Mouse (Mus musculus) testis, adult 2 months (tissue): Measurements from ENCODE around the gene Serpinf2. TPM values are rescaled to one million over a fixed set of nuclear protein-coding genes. Genes with fewer than 3 reads are reported as not detected.

Experiments used
- polyA plus RNA-seq: library from polyadenylated mRNA; depleted of rRNA; stranded (reverse); fragments of >200 nt; gene quantifications from 2 replicates; pipeline ENCODE4 v1.2.3, GENCODE M21; 2012; rRNA removed

The Serpinf2 gene
- polyA plus RNA-seq, 1 experiment: 0.33 TPM

Other genes with a start within 250 kb of the Serpinf2 start
- 12.8 and 16.6 TPM in 2 replicates for gene Dph1, start 248.3 kb downstream of the Serpinf2 start, polyA plus RNA-seq
- 3.1 and 3.3 TPM in 2 replicates for gene Rtn4rl1, start 245.8 kb downstream of the Serpinf2 start, polyA plus RNA-seq
- gene Rpa1, start 91.3 kb downstream of the Serpinf2 start, polyA plus RNA-seq: 73.7 and 76.4 TPM in 2 replicates
- 1.8 and 2.1 TPM in 2 replicates for gene Smyd4, start 91.2 kb downstream of the Serpinf2 start, polyA plus RNA-seq
- gene Serpinf1, start 16.9 kb downstream of the Serpinf2 start, polyA plus RNA-seq: 13.2 and 13.3 TPM in 2 replicates
- 4.1 and 5.1 TPM in 2 replicates for gene Wdr81, start 15.1 kb upstream of the Serpinf2 start, polyA plus RNA-seq
- 6.8 and 7.3 TPM in 2 replicates for gene Tlcd2, start 22.1 kb upstream of the Serpinf2 start, polyA plus RNA-seq
- gene Prpf8, start 47.2 kb upstream of the Serpinf2 start, polyA plus RNA-seq: 45.6 and 48.8 TPM in 2 replicates
- 0.58 and 0.94 TPM in 2 replicates for gene Rilp, start 70.5 kb upstream of the Serpinf2 start, polyA plus RNA-seq
- gene Scarf1, start 73.9 kb upstream of the Serpinf2 start, polyA plus RNA-seq: 0.64 and 0.77 TPM in 2 replicates
- 23.0 and 27.1 TPM in 2 replicates for gene Slc43a2, start 92.1 kb upstream of the Serpinf2 start, polyA plus RNA-seq
- gene Pitpna, start 148.5 kb upstream of the Serpinf2 start, polyA plus RNA-seq: 39.4 and 41.3 TPM in 2 replicates
- 121 and 128 TPM in 2 replicates for gene Inpp5k, start 191.4 kb upstream of the Serpinf2 start, polyA plus RNA-seq
- 41.3 and 48.7 TPM in 2 replicates for gene Myo1c, start 210.9 kb upstream of the Serpinf2 start, polyA plus RNA-seq
- gene Crk, start 239.7 kb upstream of the Serpinf2 start, polyA plus RNA-seq: 27.0 and 35.8 TPM in 2 replicates